Mouse (Mus musculus): ENCODE data around the gene Ttll11.

Gene Ttll11

DNA sequence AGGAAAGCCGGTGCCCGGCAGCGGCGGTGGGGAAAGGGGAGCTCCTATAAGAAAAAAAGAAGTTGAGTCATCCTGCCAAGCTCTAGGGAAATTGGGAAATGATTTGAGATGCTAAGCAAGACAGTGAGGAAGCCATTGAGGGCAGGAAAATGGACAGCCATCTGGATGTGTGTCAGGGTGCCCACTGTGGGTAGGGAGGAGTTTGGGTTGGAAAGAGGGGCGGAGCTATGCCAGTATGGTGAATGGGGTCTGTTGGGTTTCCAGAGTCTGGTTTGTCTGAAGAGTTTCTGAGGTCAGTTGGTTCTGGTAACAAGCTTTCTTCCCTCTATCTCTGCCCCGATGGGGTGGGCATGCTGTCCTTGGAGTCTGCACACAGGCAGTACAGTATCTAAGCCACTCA is 256.4 kb downstream of the Ttll11 start:
- DNase-seq (ENCODE audit: low spot score): no peak

DNA sequence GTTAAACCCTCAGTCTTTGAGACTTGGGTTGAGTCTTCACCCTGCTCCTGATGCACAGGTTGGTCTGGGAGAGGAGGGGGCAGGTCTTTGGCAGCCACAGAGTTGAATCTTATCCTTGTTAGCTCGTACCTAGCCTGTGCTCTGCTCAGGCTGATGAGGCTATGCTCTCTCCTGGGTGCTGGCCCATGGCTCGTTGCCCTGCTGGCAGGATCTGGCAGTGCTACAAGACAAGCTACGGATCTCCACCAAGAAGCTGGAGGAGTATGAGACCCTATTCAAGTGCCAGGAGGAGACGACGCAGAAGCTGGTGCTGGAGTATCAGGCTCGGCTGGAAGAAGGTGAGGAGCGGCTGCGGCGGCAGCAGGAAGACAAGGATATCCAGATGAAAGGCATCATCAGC is 256.9 kb downstream of the Ttll11 start:
- DNase-seq (ENCODE audit: low spot score): no peak

DNA sequence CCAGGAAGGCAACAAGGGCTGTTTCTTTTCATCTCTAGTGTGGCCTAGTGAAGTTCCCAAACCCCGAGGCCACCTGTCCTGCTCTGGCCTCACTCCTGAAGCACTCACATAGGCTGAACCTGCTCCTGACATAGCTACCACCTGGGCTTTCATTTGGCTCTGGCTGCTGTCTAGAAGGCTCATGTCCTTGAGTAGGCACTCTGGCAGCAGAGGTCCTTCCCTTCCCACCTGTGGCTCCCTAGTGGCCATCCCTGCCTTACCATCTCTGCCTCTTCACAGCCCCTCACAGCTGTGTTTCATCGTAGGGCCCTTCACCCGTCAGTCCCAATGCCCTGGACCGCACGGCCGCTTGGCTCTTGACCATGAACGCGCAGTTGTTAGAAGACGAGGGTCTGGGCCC is 258.8 kb downstream of the Ttll11 start:
- no peak for DNase-seq (ENCODE audit: low spot score)

DNA sequence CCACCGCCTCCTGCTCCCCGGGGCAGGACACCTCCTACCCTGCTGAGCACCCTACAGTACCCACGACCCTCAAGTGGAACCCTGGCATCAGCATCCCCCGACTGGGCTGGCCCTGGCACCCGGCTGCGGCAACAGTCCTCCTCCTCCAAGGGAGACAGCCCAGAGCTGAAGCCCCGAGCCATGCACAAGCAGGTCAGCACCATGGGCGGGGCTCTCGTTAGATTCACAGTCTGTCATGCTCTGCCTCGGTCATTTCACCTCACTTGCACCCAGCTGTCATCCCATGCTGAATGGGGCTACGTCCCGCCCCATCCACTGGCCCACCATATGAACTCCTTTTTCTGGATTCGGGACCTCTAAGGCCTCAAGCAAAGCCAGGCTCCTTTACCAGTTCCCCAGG is 259.2 kb downstream of the Ttll11 start:
- DNase-seq (ENCODE audit: low spot score): no peak

DNA sequence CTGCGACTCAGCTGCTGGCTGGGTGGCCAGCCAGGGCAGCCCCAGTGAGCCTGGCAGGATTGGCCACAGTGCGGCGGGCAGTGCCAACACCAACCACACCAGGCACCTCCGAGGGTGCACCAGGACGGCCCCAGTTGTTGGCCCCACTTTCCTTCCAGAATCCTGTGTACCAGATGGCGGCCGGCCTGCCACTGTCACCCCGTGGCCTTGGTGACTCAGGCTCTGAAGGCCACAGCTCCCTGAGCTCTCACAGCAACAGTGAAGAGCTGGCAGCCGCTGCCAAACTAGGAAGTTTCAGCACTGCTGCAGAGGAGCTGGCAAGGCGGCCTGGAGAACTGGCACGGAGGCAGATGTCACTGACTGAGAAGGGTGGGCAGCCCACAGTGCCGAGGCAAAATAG is 259.6 kb downstream of the Ttll11 start:
- peak; percentile 75 for DNase-seq (ENCODE audit: low spot score)

DNA sequence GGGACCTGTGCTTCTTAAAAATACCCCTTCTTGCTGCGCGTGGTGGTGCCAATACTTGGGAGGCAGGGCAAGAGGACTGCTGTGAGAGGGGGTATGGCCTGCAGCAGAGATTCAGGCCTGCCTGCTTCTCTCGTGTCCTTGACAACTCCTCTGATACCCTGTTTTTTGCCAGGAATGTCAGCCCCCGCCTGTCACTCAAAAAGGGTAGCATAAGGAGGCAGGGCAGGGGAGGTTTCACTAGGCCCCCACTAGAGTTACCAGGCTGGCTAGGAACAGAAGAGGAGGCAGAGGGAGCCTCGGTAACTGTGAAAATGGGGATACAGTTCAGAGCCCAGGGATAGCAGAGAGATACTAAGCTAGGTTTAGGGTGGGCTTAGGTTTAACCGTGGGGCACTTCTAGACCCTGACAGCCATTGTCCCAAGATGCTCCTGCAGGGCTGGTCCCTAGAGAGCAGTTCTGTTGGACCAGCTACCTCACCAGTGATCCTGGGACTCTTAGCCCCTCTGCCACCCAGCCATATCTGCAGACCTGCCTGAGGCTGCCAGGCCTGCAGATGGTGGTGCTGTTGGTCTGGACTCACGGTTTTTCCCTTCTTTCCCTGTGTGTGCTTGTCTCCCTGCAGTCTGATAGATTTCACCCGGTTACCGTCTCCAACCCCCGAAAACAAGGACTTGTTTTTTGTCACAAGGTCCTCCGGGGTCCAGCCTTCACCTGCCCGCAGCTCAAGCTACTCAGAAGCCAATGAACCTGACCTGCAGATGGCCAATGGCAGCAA is 260.3 kb downstream of the Ttll11 start:
- DNase-seq (ENCODE audit: low spot score): no peak

DNA sequence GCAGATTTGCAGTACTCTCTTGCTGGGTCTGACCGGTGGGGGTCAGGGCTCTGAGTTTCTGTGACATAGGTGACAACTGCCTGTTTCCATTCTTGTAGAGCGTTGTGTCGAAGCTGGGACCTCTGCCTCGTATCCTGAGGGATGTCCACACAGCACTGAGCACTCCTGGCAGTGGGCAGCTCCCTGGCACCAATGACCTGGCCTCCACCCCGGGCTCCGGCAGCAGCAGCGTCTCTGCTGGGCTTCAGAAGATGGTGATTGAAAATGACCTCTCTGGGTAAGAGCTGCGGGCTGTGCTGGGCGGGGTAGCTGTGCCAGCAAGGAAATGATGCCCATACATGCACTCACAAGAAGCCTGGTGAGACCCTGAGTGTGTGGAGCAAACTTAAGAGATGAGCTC is 261.1 kb downstream of the Ttll11 start:
- no peak for DNase-seq (ENCODE audit: low spot score)

DNA sequence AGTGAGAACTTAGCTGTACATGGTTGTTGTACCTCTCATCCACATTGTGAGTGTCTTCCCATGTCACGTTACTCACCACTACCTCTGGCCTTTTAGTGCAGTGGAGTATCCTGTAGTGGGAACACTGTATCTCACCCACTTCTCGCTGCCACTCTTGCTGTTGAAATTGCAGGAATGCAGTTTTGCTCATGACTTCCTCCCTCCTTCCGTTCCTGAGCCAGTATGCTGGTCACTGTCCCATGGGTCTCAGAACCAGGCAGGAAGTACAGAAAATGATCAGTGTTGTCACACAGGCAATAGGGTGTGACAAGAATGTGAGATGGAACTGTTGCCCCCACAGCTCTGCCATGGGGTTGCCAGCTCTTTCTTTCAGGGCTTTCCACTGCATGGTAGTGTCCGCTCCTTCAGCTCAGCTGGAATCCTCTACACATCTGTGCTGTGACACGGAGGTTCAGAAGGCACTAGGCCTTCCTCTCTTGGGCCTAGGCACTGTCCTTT is 261.7 kb downstream of the Ttll11 start:
- no peak for DNase-seq (ENCODE audit: low spot score)

DNA sequence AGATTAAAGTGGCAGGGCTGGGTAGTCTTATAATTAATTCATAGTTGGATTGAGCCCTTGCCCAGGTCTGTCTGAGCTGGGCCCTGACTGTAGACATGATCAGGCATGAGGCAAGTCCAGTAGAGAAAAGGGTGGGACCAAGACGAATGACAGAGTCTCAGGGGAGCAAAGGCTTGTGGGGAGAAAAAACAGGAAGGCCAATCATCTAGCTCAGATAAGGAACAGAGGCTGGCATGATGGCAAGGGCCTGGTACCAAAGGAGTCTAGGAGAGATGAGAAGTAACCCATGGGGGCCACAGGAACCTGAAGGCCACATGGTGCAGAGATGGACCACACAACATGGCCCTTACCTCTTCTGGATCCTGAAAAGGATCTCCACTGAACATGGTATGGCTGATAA is 263.5 kb downstream of the Ttll11 start:
- DNase-seq (ENCODE audit: low spot score): no peak

DNA sequence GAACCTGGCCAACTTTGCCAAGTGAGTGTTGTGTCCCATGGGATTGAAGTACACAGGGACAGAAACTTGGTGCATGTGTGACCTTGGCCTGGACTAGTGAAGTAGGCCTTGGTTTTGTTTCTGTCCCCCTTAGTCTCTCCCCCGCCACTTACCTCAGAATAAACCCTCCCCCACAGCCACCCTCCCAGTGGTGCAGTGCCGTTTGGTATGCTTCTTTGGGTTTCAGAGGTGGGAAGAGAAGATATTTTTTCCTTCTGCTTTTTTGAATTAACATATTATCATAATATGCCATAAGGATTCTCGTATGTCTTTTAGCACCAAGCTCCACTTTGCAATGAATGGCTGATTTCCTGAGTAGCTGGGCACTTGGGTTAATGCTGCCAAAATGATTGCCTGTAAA is 264.2 kb downstream of the Ttll11 start:
- DNase-seq (ENCODE audit: low spot score): no peak

DNA sequence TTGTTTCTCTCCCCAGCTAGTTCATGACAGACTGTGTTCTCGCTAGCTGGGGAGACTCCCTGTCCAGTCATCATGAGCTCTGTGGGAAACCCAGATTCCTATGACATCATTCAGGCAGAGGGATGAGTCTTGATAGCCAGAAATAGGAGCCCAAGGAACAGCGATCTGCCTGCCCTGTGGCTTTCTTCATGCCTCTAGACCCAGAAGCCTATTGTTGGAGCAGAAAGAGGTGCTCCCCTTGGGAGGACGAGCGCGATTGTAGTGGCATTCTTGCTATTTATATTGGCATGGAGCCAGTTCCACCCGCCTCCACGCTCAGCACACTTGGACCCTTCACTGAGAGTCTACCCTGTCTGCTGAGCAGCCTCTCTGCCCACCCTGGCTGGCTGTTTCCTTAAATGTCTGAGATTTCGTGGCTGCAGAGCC is 265.0 kb downstream of the Ttll11 start:
- no peak for DNase-seq (ENCODE audit: low spot score)

DNA sequence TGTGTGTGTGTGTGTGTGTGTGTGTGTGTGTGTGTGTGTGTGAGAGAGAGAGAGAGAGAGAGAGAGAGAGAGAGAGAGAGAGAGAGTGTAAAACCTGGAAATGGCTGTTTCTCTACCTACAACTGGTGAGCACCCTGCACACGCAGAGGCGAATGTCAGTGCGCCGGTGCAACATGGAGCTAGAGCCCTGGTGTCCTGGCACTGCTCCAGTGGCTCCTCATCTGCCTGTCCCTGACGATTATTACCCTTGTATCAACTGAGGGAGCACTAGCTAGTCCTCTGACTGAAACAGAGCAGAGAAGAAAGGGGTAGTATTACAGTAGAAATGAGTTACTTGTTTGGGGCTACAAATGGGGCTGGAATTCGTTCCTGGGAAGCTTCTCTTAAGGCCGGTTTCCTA is 266.3 kb downstream of the Ttll11 start:
- DNase-seq (ENCODE audit: low spot score): no peak

DNA sequence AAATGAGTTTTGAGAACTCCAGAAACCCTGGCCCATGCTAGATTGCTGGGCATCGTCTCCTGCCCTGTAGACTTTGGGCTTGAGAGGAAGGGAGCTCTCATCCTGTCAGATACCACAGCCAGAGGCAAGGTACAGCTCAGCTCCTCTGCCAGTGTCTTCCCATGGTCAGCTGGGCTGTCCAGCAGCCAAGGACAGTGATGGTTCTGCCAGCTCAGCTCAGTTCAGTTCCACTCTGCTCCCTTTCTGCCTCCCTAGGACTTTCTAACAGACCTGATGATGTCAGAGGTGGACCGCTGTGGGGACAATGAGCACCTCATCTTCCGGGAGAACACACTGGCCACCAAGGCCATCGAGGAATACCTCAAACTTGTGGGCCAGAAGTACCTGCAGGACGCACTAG is 267.1 kb downstream of the Ttll11 start:
- no peak for DNase-seq (ENCODE audit: low spot score)

DNA sequence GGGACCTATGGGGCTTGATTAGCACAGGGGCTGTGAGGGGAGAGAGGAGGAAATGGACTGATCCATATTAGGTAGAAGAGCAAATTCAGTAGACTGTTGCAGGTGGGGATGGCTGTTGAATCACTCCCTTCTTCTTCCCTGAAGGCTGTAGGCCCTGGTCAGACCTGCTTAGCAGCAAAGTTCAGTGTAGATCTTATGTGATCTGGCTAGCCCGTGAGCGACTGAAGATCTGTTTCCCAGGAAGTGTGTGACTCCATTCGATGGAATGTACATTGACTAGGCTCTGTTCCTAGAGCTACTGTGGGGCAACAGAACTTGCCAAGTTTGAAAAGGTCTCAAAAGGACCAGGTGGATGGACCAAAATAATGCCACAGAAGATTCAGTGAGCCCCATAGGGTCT is 276.5 kb downstream of the Ttll11 start:
- DNase-seq (ENCODE audit: low spot score): no peak

DNA sequence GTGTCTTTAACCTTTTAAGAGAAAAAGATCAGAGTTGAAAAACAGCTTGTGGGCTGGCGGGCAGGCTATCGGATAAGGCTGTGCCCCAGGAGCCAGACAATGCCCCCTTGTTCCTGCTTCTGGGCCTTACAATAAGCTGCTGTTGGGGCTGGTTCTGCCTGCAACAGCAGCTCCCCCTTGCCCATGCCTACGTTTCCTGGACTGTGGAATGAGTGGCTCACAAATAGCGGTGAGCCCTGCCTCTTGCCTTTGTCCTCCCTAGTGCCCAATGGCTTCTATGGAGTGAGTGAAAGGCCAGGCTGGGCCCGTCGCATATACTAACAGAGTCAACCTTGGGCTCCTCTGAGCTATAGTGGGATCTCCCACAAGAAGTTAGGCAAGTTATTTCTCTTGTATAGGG is 277.1 kb downstream of the Ttll11 start:
- DNase-seq (ENCODE audit: low spot score): no peak

DNA sequence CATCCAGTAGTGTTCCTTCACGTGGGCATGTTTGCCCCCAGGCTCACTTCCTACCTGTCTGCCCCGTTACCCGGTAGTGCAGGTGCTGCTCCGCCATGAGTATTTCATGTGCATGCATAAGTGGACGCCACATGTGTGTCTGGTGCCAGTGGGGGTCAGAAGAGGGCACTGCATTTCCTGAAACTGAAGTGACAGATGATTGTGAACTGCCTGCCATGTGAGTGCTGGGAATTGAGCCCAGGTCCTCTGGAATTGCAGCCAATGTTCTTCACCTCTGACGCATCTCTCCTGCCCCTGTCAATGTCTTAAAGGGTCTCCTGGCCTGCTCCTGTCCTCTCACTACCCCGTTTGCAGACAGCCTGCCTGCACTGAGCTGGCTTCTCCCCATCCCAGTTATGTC is 277.7 kb downstream of the Ttll11 start:
- DNase-seq (ENCODE audit: low spot score): no peak
